Mouse (Mus musculus) limb, embryonic 10.5 days (tissue): ENCODE measurements around the gene Klf6. TPM values are rescaled to one million over a fixed set of nuclear protein-coding genes. Genes with fewer than 3 reads are reported as not detected.

Source experiments
- DNase-seq: peaks from one replicate; pipeline ENCODE4 v3.0.0-alpha.2; 2017; ENCODE audit warnings: low spot score
- H3K27ac ChIP-seq: fragments of 300-500 bp; sonication (generic); 2 replicates; pipeline ENCODE4 v1.5.1; 2016; ENCODE audit warnings: mild to moderate bottlenecking
- H3K27me3 ChIP-seq: fragments of 300-500 bp; sonication (generic); 2 replicates; pipeline ENCODE4 v1.6.1; 2016; ENCODE audit warnings: low read depth, mild to moderate bottlenecking; ENCODE audit not compliant: poor library complexity, severe bottlenecking
- H3K36me3 ChIP-seq: fragments of 300-500 bp; sonication (generic); 2 replicates; pipeline ENCODE4 v1.6.1; 2016; ENCODE audit warnings: mild to moderate bottlenecking, moderate library complexity
- H3K4me1 ChIP-seq: fragments of 300-500 bp; sonication (generic); 2 replicates; pipeline ENCODE4 v1.6.1; 2016
- H3K4me3 ChIP-seq: fragments of 300-500 bp; sonication (generic); 2 replicates; pipeline ENCODE4 v1.5.1; 2016; ENCODE audit warnings: mild to moderate bottlenecking, moderate library complexity
- H3K9me3 ChIP-seq: fragments of 300-500 bp; sonication (generic); replicated peaks from 2 replicates; pipeline ENCODE4 v1.6.1; 2016; ENCODE audit warnings: mild to moderate bottlenecking
- WGBS: fragments of 180-500 bp; shearing (Covaris S2); methylation state at CpG from one replicate; pipeline ENCODE4 v1.1.7; 2016; 5-methylcytosine and 5-hydroxymethylcytosine counted together
- polyA plus RNA-seq: library from polyadenylated mRNA; unstranded; fragments of >200 nt; fragmentation: Nextera tagmentation; extraction: Ambion mirVana; gene quantifications from 2 replicates; pipeline ENCODE4 v1.2.1, GENCODE M21; 2016

Klf6 gene
- polyA plus RNA-seq, result 19.4 and 19.6 TPM in 2 replicates

GRCm38 (mm10) chr13:5861157-5862002 is at the start of gene Klf6:
TSS of gene Klf6 (plus strand) at chr13:5861482.
- Histone ChIP-seq H3K27ac (peak within 1 kb of the TSS; percentile 99), H3K4me3 (peak within 1 kb of the TSS; percentile 76), H3K9me3 (no peaks in the 10 kb centered on the region), H3K36me3 (peaks cover 18% of the 10 kb centered on the region), H3K4me1 (peaks cover 19% of the 10 kb centered on the region), H3K27me3 (no peaks in the 10 kb centered on the region)
- DNase-seq, result peak; percentile 97
- WGBS, result under 1% methylated on average over 57 of the region's 60 CpGs

GRCm38 (mm10) chr13:5813433-5813832 is 47.8 kb upstream of the Klf6 start:
- Histone ChIP-seq H3K9me3 (no peaks in the 10 kb centered on the region), H3K4me1 (no peaks in the 10 kb centered on the region), H3K4me3 (no peak overlapping the region), H3K27ac (no peak overlapping the region), H3K27me3 (no peaks in the 10 kb centered on the region), H3K36me3 (no peaks in the 10 kb centered on the region)
- 90% methylated on average over 9 of the region's 9 CpGs for WGBS
- DNase-seq, result no peak

GRCm38 (mm10) chr13:5817250-5817649 is 44.0 kb upstream of the Klf6 start:
- Histone ChIP-seq H3K4me3 (no peak overlapping the region), H3K36me3 (no peaks in the 10 kb centered on the region), H3K27me3 (no peaks in the 10 kb centered on the region), H3K4me1 (no peaks in the 10 kb centered on the region), H3K9me3 (no peaks in the 10 kb centered on the region), H3K27ac (no peak overlapping the region)
- no peak for DNase-seq
- WGBS, result 81% methylated on average over 3 of the region's 3 CpGs

GRCm38 (mm10) chr13:5819173-5819572 is 42.1 kb upstream of the Klf6 start:
- no peaks in the 10 kb centered on the region for H3K36me3 ChIP-seq
- H3K4me3 ChIP-seq, result no peak overlapping the region
- H3K27me3 ChIP-seq, result no peaks in the 10 kb centered on the region
- H3K4me1 ChIP-seq, result no peaks in the 10 kb centered on the region
- H3K9me3 ChIP-seq, result no peaks in the 10 kb centered on the region
- no peak for DNase-seq
- no peak overlapping the region for H3K27ac ChIP-seq
- 78% methylated on average over 3 of the region's 3 CpGs for WGBS

- WGBS, result 81% methylated on average over 11 of the region's 11 CpGs
Observed at GRCm38 (mm10) chr13:5822586-5822985, 38.7 kb upstream of the Klf6 start.

GRCm38 (mm10) chr13:5823150-5823549 is 38.1 kb upstream of the Klf6 start:
- Histone ChIP-seq H3K4me1 (0 out of 2 replicates have a peak, but pooled peaks cover 5% of the 10 kb centered on the region), H3K4me3 (no peak overlapping the region), H3K27ac (no peak overlapping the region), H3K27me3 (no peaks in the 10 kb centered on the region), H3K9me3 (no peaks in the 10 kb centered on the region), H3K36me3 (no peaks in the 10 kb centered on the region)
- DNase-seq, result no peak
- WGBS, result 85% methylated on average over 7 of the region's 7 CpGs

More at GRCm38 (mm10) chr13:5822586-5822985, 38.7 kb upstream of the Klf6 start:
- H3K4me1 ChIP-seq, result 0 out of 2 replicates have a peak, but pooled peaks cover 5% of the 10 kb centered on the region
- no peaks in the 10 kb centered on the region for H3K9me3 ChIP-seq
- no peak overlapping the region for H3K4me3 ChIP-seq
- H3K27ac ChIP-seq, result no peak overlapping the region
- no peak for DNase-seq
- H3K27me3 ChIP-seq, result no peaks in the 10 kb centered on the region
- H3K36me3 ChIP-seq, result no peaks in the 10 kb centered on the region

GRCm38 (mm10) chr13:5824189-5824815 is 37.0 kb upstream of the Klf6 start:
- no peak overlapping the region for H3K27ac ChIP-seq
- 63% methylated on average over 8 of the region's 8 CpGs for WGBS
- H3K4me3 ChIP-seq, result no peak overlapping the region
- no peak for DNase-seq
- H3K9me3 ChIP-seq, result no peaks in the 10 kb centered on the region
- 0 out of 2 replicates have a peak, but pooled peaks cover 5% of the 10 kb centered on the region for H3K4me1 ChIP-seq
- H3K36me3 ChIP-seq, result no peaks in the 10 kb centered on the region
- H3K27me3 ChIP-seq, result no peaks in the 10 kb centered on the region

GRCm38 (mm10) chr13:5826170-5826827 is 35.0 kb upstream of the Klf6 start:
- no peak overlapping the region for H3K27ac ChIP-seq
- 0 out of 2 replicates have a peak, but pooled peaks cover 5% of the 10 kb centered on the region for H3K4me1 ChIP-seq
- H3K4me3 ChIP-seq, result no peak overlapping the region
- WGBS, result 51% methylated on average over 9 of the region's 9 CpGs
- H3K27me3 ChIP-seq, result no peaks in the 10 kb centered on the region
- no peaks in the 10 kb centered on the region for H3K36me3 ChIP-seq
- H3K9me3 ChIP-seq, result no peaks in the 10 kb centered on the region
- DNase-seq, result no peak

- no peaks in the 10 kb centered on the region for H3K27me3 ChIP-seq
Observed at GRCm38 (mm10) chr13:5831976-5832375, 29.3 kb upstream of the Klf6 start.

GRCm38 (mm10) chr13:5837174-5837777 is 24.0 kb upstream of the Klf6 start:
- Histone ChIP-seq H3K36me3 (no peaks in the 10 kb centered on the region), H3K4me1 (no peaks in the 10 kb centered on the region), H3K27me3 (no peaks in the 10 kb centered on the region), H3K9me3 (no peaks in the 10 kb centered on the region), H3K27ac (no peak overlapping the region), H3K4me3 (no peak overlapping the region)
- 93% methylated on average over 4 of the region's 4 CpGs for WGBS
- no peak for DNase-seq

More at GRCm38 (mm10) chr13:5831976-5832375, 29.3 kb upstream of the Klf6 start:
- no peaks in the 10 kb centered on the region for H3K9me3 ChIP-seq
- no peaks in the 10 kb centered on the region for H3K36me3 ChIP-seq
- H3K4me1 ChIP-seq, result no peaks in the 10 kb centered on the region
- DNase-seq, result no peak
- 7% methylated on average over 7 of the region's 7 CpGs for WGBS
- no peak overlapping the region for H3K27ac ChIP-seq
- H3K4me3 ChIP-seq, result no peak overlapping the region

- WGBS, result 91% methylated on average over 6 of the region's 6 CpGs
- Histone ChIP-seq H3K36me3 (no peaks in the 10 kb centered on the region), H3K27ac (no peak overlapping the region), H3K27me3 (no peaks in the 10 kb centered on the region), H3K4me3 (no peak overlapping the region), H3K9me3 (no peaks in the 10 kb centered on the region), H3K4me1 (no peaks in the 10 kb centered on the region)
- no peak for DNase-seq
Observed at GRCm38 (mm10) chr13:5841418-5841817, 19.9 kb upstream of the Klf6 start.

- Histone ChIP-seq H3K27ac (no peak overlapping the region), H3K36me3 (no peaks in the 10 kb centered on the region), H3K9me3 (no peaks in the 10 kb centered on the region), H3K4me3 (no peak overlapping the region), H3K27me3 (no peaks in the 10 kb centered on the region), H3K4me1 (no peaks in the 10 kb centered on the region)
- 88% methylated on average over 5 of the region's 5 CpGs for WGBS
- DNase-seq, result no peak
Observed at GRCm38 (mm10) chr13:5842911-5843310, 18.4 kb upstream of the Klf6 start.
